ENCODE assay signal across 9 mouse cellular contexts in the genomic region with DNA sequence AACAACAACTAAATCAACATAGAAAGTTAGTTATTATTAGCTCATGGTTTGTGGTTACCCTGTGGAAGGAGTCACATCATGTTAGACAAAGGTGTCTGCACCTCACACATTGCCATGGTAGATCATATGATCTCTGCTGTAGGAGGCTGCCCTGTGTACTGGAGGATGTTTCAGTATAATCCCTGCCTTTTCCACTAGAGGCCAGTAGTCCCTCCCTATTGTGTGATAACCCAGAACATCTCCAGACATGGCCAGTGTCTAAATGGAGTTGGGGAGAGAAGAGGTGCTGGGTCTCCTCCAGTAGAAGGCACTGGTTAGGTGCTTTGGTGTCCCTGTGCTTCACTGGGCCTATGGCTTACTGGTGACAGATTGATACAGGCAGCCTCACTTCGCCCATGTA.
DNase-seq lines count a peak whose midpoint lies in the region; ATAC-seq and TF ChIP-seq lines count a peak whose summit lies in the region.
"Had no signal": no experiment of that assay in that cellular context is flagged by ENCODE, and none has a peak within 500 bp of the region (broad histone marks: within the 10 kb centered on the region; RNA-seq: fewer than 3 reads in every experiment).

No protein-coding gene starts in this region.

- TF ChIP-seq POLR2A in cortical plate, adult 2 months (IDR thresholded peaks at IDR 0.05; ENCODE audit: extremely low read depth, insufficient read depth, low read length): no peak

- H3K9ac ChIP-seq in midbrain, embryonic 12.5 days (replicated peaks): no peak overlapping the region

- peak; percentile 13 to 21 for DNase-seq in cerebellum, postnatal 14 days
- DNase-seq in cerebellum, adult 9-11 months: no peak
- no peak for DNase-seq in left cerebral cortex, adult 2 months (ENCODE audit: extremely low spot score in 1 of 2, low spot score in 2 of 2)
- DNase-seq in left cerebral cortex, postnatal 10 days (ENCODE audit: extremely low spot score in 1 of 2, low spot score in 2 of 2): no peak
- DNase-seq in right cerebral cortex, postnatal 25 days: no peak
- no peak for DNase-seq in thymus, postnatal 14 days

- peak; percentile 50 for TF ChIP-seq CTCF in left cerebral cortex, adult 2 months (IDR thresholded peaks at IDR 0.05)
- peak; percentile 47 for TF ChIP-seq CTCF in cortical plate, adult 2 months (IDR thresholded peaks at IDR 0.05; ENCODE audit: extremely low read depth, insufficient read depth, low read length)

- H3K4me3 ChIP-seq in left cerebral cortex, adult 2 months: no peak overlapping the region
- H3K4me3 ChIP-seq in cortical plate, adult 2 months (ENCODE audit: insufficient read depth, low read length): no peak overlapping the region
- no peak overlapping the region for H3K4me3 ChIP-seq in midbrain, embryonic 12.5 days
- H3K4me3 ChIP-seq: erythroblast, embryonic 14.5 days had no signal

- H3K27ac ChIP-seq in left cerebral cortex, adult 2 months: no peak overlapping the region
- no peak overlapping the region for H3K27ac ChIP-seq in cortical plate, adult 2 months (ENCODE audit: insufficient read depth, low read length)
- no peak overlapping the region for H3K27ac ChIP-seq in midbrain, embryonic 12.5 days (replicated peaks)

- no peak overlapping the region for H3K4me2 ChIP-seq in midbrain, embryonic 12.5 days (replicated peaks)

- no peaks in the 10 kb centered on the region for H3K27me3 ChIP-seq in midbrain, embryonic 12.5 days

- peaks cover 2% of the 10 kb centered on the region; the same call in 1 of the 2 replicates for H3K4me1 ChIP-seq in cortical plate, adult 2 months (ENCODE audit: control insufficient read depth, insufficient read depth, low read length)
- peaks cover 8% of the 10 kb centered on the region; the same call in 1 of the 2 replicates for H3K4me1 ChIP-seq in midbrain, embryonic 12.5 days

- H3K9me3 ChIP-seq in midbrain, embryonic 12.5 days: no peaks in the 10 kb centered on the region

- intact Hi-C loops in left cerebral cortex, adult 2 months (cut with DNase I): no loop called here
- intact Hi-C loops in left cerebral cortex, postnatal 10 days (cut with DNase I): no loop called here

- 76% methylated on average over 1 of the region's 1 CpGs for WGBS in midbrain, embryonic 12.5 days

- H3K36me3 ChIP-seq in midbrain, embryonic 12.5 days: no peaks in the 10 kb centered on the region

- ATAC-seq in midbrain, embryonic 12.5 days (ENCODE audit: low FRiP score, low read depth): peak; percentile 73

Comparison
In these comparisons a context has a peak if more than half of its experiments do, and no peak if none do; other contexts are left out.
1. DNase-seq: peak in cerebellum, postnatal 14 days (2 of 2); none in cerebellum, adult 9-11 months (single experiment), left cerebral cortex, adult 2 months (0 of 2), left cerebral cortex, postnatal 10 days (0 of 2), right cerebral cortex, postnatal 25 days (single experiment) and thymus, postnatal 14 days (single experiment).